Mouse (Mus musculus): ENCODE measurements around the gene Cirbp. TPM values are rescaled to one million over a fixed set of nuclear protein-coding genes. Genes with fewer than 3 reads are reported as not detected.

Gene Cirbp
- polyA plus RNA-seq, 1 experiment from 2014 or later = 149 TPM

GRCm38 (mm10) chr10:80215048-80215772 lies 49.4 kb downstream of the Cirbp start:
- ATAC-seq (ENCODE audit: low FRiP score, low read depth) = no peak
- Histone ChIP-seq H3K4me3 (no peak overlapping the region), H3K27me3 (peaks cover 3% of the 10 kb centered on the region; the same call in 1 of the 2 replicates), H3K9ac (0 out of 2 replicates have a peak overlapping the region, but pooled peaks have one; percentile 3), H3K4me1 (no peaks in the 10 kb centered on the region), H3K4me2 (replicated peaks) (no peak overlapping the region), H3K36me3 (no peaks in the 10 kb centered on the region), H3K27ac (no peak overlapping the region), H3K9me3 (no peaks in the 10 kb centered on the region)
- 34% methylated on average over 16 of the region's 16 CpGs for WGBS

GRCm38 (mm10) chr10:80220676-80221075 lies 54.9 kb downstream of the Cirbp start:
- 38% methylated on average over 6 of the region's 9 CpGs for WGBS
- Histone ChIP-seq H3K9me3 (no peaks in the 10 kb centered on the region), H3K36me3 (no peaks in the 10 kb centered on the region), H3K4me2 (replicated peaks) (no peak overlapping the region), H3K4me1 (peaks cover 12% of the 10 kb centered on the region), H3K27ac (no peak overlapping the region), H3K27me3 (peaks cover 3% of the 10 kb centered on the region; the same call in 1 of the 2 replicates), H3K9ac (no peak overlapping the region), H3K4me3 (no peak overlapping the region)
- ATAC-seq (ENCODE audit: low FRiP score, low read depth) = no peak

Other genes with a start within 250 kb of the Cirbp start
- 0.94 and 1.0 TPM in 2 replicates for gene Kiss1r, start 249.0 kb upstream of the Cirbp start, polyA plus RNA-seq (2015; fragmentation: Nextera tagmentation; extraction: Ambion mirVana)
- gene R3hdm4, start 244.8 kb upstream of the Cirbp start, polyA plus RNA-seq (2015; fragmentation: Nextera tagmentation; extraction: Ambion mirVana) = 186 and 188 TPM in 2 replicates
- 5.5 and 6.2 TPM in 2 replicates for gene Arid3a, start 238.9 kb upstream of the Cirbp start, polyA plus RNA-seq (2015; fragmentation: Nextera tagmentation; extraction: Ambion mirVana)
- gene Wdr18, start 205.8 kb upstream of the Cirbp start, polyA plus RNA-seq (2015; fragmentation: Nextera tagmentation; extraction: Ambion mirVana) = 105 and 106 TPM in 2 replicates
- gene Grin3b, start 195.3 kb upstream of the Cirbp start, polyA plus RNA-seq (2015; fragmentation: Nextera tagmentation; extraction: Ambion mirVana) = 0.41 and 0.73 TPM in 2 replicates
- 16.0 and 19.5 TPM in 2 replicates for gene Tmem259, start 181.7 kb upstream of the Cirbp start, polyA plus RNA-seq (2015; fragmentation: Nextera tagmentation; extraction: Ambion mirVana)
- gene Cnn2, start 177.4 kb upstream of the Cirbp start, polyA plus RNA-seq (2015; fragmentation: Nextera tagmentation; extraction: Ambion mirVana) = 287 and 299 TPM in 2 replicates
- 1.8 and 1.9 TPM in 2 replicates for gene Abca7, start 169.5 kb upstream of the Cirbp start, polyA plus RNA-seq (2015; fragmentation: Nextera tagmentation; extraction: Ambion mirVana)
- gene Arhgap45, start 149.3 kb upstream of the Cirbp start, polyA plus RNA-seq (2015; fragmentation: Nextera tagmentation; extraction: Ambion mirVana) = 7.3 and 7.6 TPM in 2 replicates
- 244 and 254 TPM in 2 replicates for gene Polr2e, start 126.2 kb upstream of the Cirbp start, polyA plus RNA-seq (2015; fragmentation: Nextera tagmentation; extraction: Ambion mirVana)
- 462 and 477 TPM in 2 replicates for gene Gpx4, start 118.8 kb upstream of the Cirbp start, polyA plus RNA-seq (2015; fragmentation: Nextera tagmentation; extraction: Ambion mirVana)
- gene Sbno2, start 60.4 kb upstream of the Cirbp start, polyA plus RNA-seq (2015; fragmentation: Nextera tagmentation; extraction: Ambion mirVana) = 13.5 and 15.2 TPM in 2 replicates
- 17.1 and 17.4 TPM in 2 replicates for gene Stk11, start 50.2 kb upstream of the Cirbp start, polyA plus RNA-seq (2015; fragmentation: Nextera tagmentation; extraction: Ambion mirVana)
- gene Atp5d, start 27.4 kb upstream of the Cirbp start, polyA plus RNA-seq (2015; fragmentation: Nextera tagmentation; extraction: Ambion mirVana) = 456 and 475 TPM in 2 replicates
- gene Cbarp, start 25.1 kb upstream of the Cirbp start, polyA plus RNA-seq (2015; fragmentation: Nextera tagmentation; extraction: Ambion mirVana) = 7.4 and 8.1 TPM in 2 replicates
- gene Midn, start 17.7 kb upstream of the Cirbp start, polyA plus RNA-seq (2015; fragmentation: Nextera tagmentation; extraction: Ambion mirVana) = 22.9 and 23.2 TPM in 2 replicates
- 9.7 and 11.0 TPM in 2 replicates for gene 1600002K03Rik, start 7.0 kb downstream of the Cirbp start, polyA plus RNA-seq (2015; fragmentation: Nextera tagmentation; extraction: Ambion mirVana)
- 39.5 and 40.4 TPM in 2 replicates for gene Efna2, start 13.5 kb downstream of the Cirbp start, polyA plus RNA-seq (2015; fragmentation: Nextera tagmentation; extraction: Ambion mirVana)
- 94.7 and 96.9 TPM in 2 replicates for gene Mum1, start 60.4 kb downstream of the Cirbp start, polyA plus RNA-seq (2015; fragmentation: Nextera tagmentation; extraction: Ambion mirVana)
- 298 and 306 TPM in 2 replicates for gene Ndufs7, start 83.1 kb downstream of the Cirbp start, polyA plus RNA-seq (2015; fragmentation: Nextera tagmentation; extraction: Ambion mirVana)
- gene Gamt, start 95.0 kb downstream of the Cirbp start, polyA plus RNA-seq (2015; fragmentation: Nextera tagmentation; extraction: Ambion mirVana) = 57.1 and 58.4 TPM in 2 replicates
- gene Dazap1, start 95.5 kb downstream of the Cirbp start, polyA plus RNA-seq (2015; fragmentation: Nextera tagmentation; extraction: Ambion mirVana) = 64.9 and 67.9 TPM in 2 replicates
- 908 and 936 TPM in 2 replicates for gene Rps15, start 126.5 kb downstream of the Cirbp start, polyA plus RNA-seq (2015; fragmentation: Nextera tagmentation; extraction: Ambion mirVana)
- 3.3 and 3.8 TPM in 2 replicates for gene Apc2, start 130.0 kb downstream of the Cirbp start, polyA plus RNA-seq (2015; fragmentation: Nextera tagmentation; extraction: Ambion mirVana)
- 50.7 and 51.2 TPM in 2 replicates for gene 2310011J03Rik, start 154.6 kb downstream of the Cirbp start, polyA plus RNA-seq (2015; fragmentation: Nextera tagmentation; extraction: Ambion mirVana)
- gene Pcsk4, start 163.5 kb downstream of the Cirbp start, polyA plus RNA-seq (2015; fragmentation: Nextera tagmentation; extraction: Ambion mirVana) = 4.8 and 6.5 TPM in 2 replicates
- gene Reep6, start 164.0 kb downstream of the Cirbp start, polyA plus RNA-seq (2015; fragmentation: Nextera tagmentation; extraction: Ambion mirVana) = 6.1 and 6.3 TPM in 2 replicates
- 2.0 and 2.4 TPM in 2 replicates for gene Adamtsl5, start 182.4 kb downstream of the Cirbp start, polyA plus RNA-seq (2015; fragmentation: Nextera tagmentation; extraction: Ambion mirVana)
- 1.2 and 2.2 TPM in 2 replicates for gene Plk5, start 190.5 kb downstream of the Cirbp start, polyA plus RNA-seq (2015; fragmentation: Nextera tagmentation; extraction: Ambion mirVana)
- gene Mex3d, start 221.7 kb downstream of the Cirbp start, polyA plus RNA-seq (2015; fragmentation: Nextera tagmentation; extraction: Ambion mirVana) = 9.2 and 9.5 TPM in 2 replicates
- 276 and 288 TPM in 2 replicates for gene Mbd3, start 233.6 kb downstream of the Cirbp start, polyA plus RNA-seq (2015; fragmentation: Nextera tagmentation; extraction: Ambion mirVana)
- 443 and 459 TPM in 2 replicates for gene Uqcr11, start 240.8 kb downstream of the Cirbp start, polyA plus RNA-seq (2015; fragmentation: Nextera tagmentation; extraction: Ambion mirVana)